Mouse (Mus musculus) neural tube, embryonic 12.5 days (tissue): ENCODE data around the gene Thbs1. TPM values are rescaled to one million over a fixed set of nuclear protein-coding genes. Genes with fewer than 3 reads are reported as not detected.

Source experiments
- ATAC-seq: fragments of 200-750 bp; cut with Nextera tagmentation; 2 replicates; pipeline ENCODE4 v1.8.0; 2017; ENCODE audit warnings: low read depth, mild to moderate bottlenecking, moderate TSS enrichment, moderate library complexity; ENCODE audit not compliant: low FRiP score
- H3K27ac ChIP-seq: fragments of 300-500 bp; sonication (generic); 2 replicates; pipeline ENCODE4 v1.5.1; 2016
- H3K27me3 ChIP-seq: fragments of 300-500 bp; sonication (generic); replicated peaks from 2 replicates; pipeline ENCODE4 v1.6.1; 2016; ENCODE audit warnings: mild to moderate bottlenecking
- H3K36me3 ChIP-seq: fragments of 300-500 bp; sonication (generic); 2 replicates; pipeline ENCODE4 v1.6.1; 2016; ENCODE audit warnings: mild to moderate bottlenecking
- H3K4me1 ChIP-seq: fragments of 300-500 bp; sonication (generic); 2 replicates; pipeline ENCODE4 v1.6.1; 2016
- H3K4me2 ChIP-seq: fragments of 300-500 bp; sonication (generic); replicated peaks from 2 replicates; pipeline ENCODE4 v1.6.1; 2016; ENCODE audit warnings: mild to moderate bottlenecking
- H3K4me3 ChIP-seq: fragments of 300-500 bp; sonication (generic); 2 replicates; pipeline ENCODE4 v1.5.1; 2016
- H3K9ac ChIP-seq: fragments of 300-500 bp; sonication (generic); 2 replicates; pipeline ENCODE4 v1.6.1; 2016; ENCODE audit warnings: mild to moderate bottlenecking
- H3K9me3 ChIP-seq: fragments of 300-500 bp; sonication (generic); 2 replicates; pipeline ENCODE4 v1.6.1; 2016; ENCODE audit warnings: mild to moderate bottlenecking
- WGBS: fragments of 180-500 bp; shearing (Covaris S2); methylation state at CpG from one replicate; pipeline ENCODE4 v1.1.7; 2016; 5-methylcytosine and 5-hydroxymethylcytosine counted together
- polyA plus RNA-seq: library from polyadenylated mRNA; unstranded; fragments of >200 nt; fragmentation: Nextera tagmentation; extraction: Ambion mirVana; gene quantifications from 2 replicates; pipeline ENCODE4 v1.2.1, GENCODE M21; 2016

Gene Thbs1
- polyA plus RNA-seq, 1 experiment from 2014 or later, result 15.8 TPM

DNA sequence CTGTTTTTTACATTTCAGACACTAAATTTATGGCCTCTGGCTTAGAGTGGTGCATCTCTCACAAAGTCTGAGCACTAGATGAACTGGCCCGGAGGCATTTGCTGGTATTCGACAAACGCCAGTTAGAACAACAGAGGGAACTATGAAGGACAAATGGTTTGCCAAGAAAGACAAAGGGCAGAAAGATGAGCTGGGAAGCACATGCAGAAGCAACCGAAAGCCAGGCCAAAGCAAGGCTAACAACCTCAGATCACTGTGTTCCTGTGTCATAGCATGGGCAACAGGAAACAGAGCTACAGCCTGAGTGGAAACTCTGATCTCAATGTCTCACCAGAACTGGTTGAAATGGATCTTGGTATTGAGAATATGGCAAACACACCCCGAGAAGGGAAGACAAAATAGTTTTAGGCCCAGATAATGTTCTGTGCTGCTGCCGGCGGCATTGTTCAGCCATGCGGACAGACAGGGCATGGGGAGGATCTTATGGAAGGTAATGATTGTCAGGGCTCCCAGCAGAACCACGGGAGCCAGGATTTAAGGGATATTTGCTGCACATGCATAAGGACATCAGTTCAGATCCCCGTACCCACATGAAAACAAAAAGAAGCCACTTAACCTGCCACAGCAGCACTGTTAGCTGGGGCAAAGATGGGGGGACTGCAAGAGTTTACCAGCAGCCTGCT is 24.5 kb upstream of the Thbs1 start:
- Histone ChIP-seq H3K4me3 (no peak overlapping the region), H3K9me3 (no peaks in the 10 kb centered on the region), H3K36me3 (no peaks in the 10 kb centered on the region), H3K4me2 (no peak overlapping the region), H3K4me1 (no peaks in the 10 kb centered on the region), H3K9ac (no peak overlapping the region), H3K27me3 (no peaks in the 10 kb centered on the region), H3K27ac (no peak overlapping the region)
- WGBS, result 74% methylated on average over 10 of the region's 10 CpGs
- ATAC-seq, result no peak

DNA sequence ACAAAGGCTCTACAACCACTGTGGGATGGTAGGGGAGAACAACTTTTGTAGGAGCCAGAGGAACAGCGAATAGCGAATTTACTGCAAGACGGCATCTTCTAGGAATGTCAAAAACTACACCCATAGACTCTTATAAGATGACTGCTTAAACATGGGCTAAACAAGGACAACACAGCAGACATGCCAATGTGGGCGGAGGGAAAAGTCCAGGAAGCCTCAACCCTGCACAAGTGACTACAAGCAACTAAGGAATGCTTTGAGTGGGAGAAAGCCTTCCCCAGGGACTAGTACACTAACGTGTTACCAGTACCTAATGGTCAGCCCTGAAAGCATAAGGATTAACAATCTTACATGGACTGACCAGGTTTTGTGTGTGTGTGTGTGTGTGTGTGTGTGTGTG is 20.4 kb upstream of the Thbs1 start:
- 90% methylated on average over 5 of the region's 5 CpGs for WGBS
- ATAC-seq, result no peak
- Histone ChIP-seq H3K9ac (no peak overlapping the region), H3K4me3 (no peak overlapping the region), H3K27ac (no peak overlapping the region), H3K36me3 (no peaks in the 10 kb centered on the region), H3K27me3 (no peaks in the 10 kb centered on the region), H3K9me3 (no peaks in the 10 kb centered on the region), H3K4me1 (no peaks in the 10 kb centered on the region), H3K4me2 (no peak overlapping the region)

DNA sequence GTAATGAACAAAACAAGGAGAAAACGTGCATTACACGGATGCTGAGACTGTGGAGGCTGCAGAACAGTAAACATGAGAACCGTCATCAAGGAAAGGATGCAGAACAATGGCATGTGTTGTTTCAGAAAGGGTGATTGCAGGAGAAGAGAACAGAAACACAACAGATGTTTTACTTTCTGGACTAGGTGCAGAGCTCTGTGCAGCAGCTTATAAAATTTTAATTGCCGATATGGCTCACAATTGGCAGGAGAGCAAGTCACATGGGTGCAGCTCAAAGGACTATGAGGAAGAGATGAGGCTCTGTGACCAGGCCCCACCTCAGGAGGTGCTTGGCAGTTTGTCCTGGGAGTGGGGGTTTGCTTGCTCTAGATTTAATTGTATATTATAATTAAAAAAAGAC is 12.6 kb upstream of the Thbs1 start:
- Histone ChIP-seq H3K4me1 (no peaks in the 10 kb centered on the region), H3K9ac (no peak overlapping the region), H3K4me2 (no peak overlapping the region), H3K36me3 (no peaks in the 10 kb centered on the region), H3K9me3 (no peaks in the 10 kb centered on the region), H3K27me3 (no peaks in the 10 kb centered on the region), H3K27ac (no peak overlapping the region), H3K4me3 (no peak overlapping the region)
- no peak for ATAC-seq
- 75% methylated on average over 4 of the region's 4 CpGs for WGBS

DNA sequence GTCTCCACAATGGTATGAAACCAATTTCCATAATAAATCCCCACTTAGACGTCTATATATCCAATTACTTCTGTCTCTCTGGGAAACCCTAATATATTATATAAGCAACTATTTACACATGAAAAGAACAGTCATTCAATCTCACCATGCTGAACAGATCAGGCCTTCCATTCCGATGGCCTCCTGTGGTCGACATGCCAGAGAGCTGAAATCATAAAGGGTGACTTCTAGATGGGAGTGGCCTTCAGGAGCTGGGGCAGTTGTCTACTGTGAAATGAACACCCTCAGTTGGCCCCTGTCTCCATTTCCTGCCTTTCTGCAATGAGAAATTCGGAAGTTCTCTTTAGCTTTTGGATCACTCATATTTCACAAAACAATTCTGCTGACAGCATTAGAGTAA is 9.5 kb upstream of the Thbs1 start:
- Histone ChIP-seq H3K4me2 (no peak overlapping the region), H3K36me3 (no peaks in the 10 kb centered on the region), H3K27me3 (no peaks in the 10 kb centered on the region), H3K27ac (no peak overlapping the region), H3K4me1 (no peaks in the 10 kb centered on the region), H3K9me3 (no peaks in the 10 kb centered on the region), H3K9ac (no peak overlapping the region), H3K4me3 (no peak overlapping the region)
- 50% methylated on average over 4 of the region's 4 CpGs for WGBS
- no peak for ATAC-seq

DNA sequence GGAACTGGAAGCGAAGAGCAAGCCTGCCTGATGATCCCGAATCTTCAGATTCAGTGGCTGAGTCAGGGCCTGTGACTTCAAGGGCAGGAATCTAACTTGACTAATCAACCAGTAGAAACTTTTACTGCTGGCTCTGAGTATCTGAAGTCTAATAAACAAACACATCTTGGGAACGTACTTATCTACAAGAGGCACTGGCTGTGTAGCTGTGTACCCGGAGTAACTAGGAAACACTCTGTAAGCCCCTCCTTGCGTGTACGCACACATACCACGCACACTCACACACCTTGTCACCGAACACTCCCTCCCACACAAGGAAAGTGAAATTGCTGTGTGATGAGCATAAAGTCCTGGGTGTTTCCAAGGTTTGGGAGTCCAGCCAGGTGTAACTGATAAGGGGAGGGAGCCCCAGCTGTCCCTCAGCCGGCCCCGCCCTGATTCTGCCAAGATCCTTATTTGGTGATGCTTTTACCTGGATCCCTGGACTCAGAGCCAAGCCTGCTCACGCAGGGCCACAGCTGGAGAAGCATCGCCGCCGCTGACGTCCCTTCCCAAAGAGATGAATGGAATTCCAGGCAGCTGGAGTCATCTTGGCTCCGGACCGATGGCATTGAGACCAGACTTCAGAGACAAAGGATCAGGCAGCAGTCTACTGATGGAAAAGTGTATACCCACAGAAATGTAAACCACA is 1.3 kb upstream of the Thbs1 start:
- Histone ChIP-seq H3K4me3 (0 out of 2 replicates have a peak overlapping the region, but pooled peaks have one; percentile 5), H3K36me3 (no peaks in the 10 kb centered on the region), H3K27me3 (peaks cover 22% of the 10 kb centered on the region), H3K9ac (no peak overlapping the region), H3K4me2 (peak overlapping the region; percentile 91), H3K4me1 (peaks cover 15% of the 10 kb centered on the region), H3K27ac (no peak overlapping the region), H3K9me3 (no peaks in the 10 kb centered on the region)
- WGBS, result 40% methylated on average over 17 of the region's 17 CpGs
- ATAC-seq, result peak; percentile 33; the same call in 1 of the 2 replicates

DNA sequence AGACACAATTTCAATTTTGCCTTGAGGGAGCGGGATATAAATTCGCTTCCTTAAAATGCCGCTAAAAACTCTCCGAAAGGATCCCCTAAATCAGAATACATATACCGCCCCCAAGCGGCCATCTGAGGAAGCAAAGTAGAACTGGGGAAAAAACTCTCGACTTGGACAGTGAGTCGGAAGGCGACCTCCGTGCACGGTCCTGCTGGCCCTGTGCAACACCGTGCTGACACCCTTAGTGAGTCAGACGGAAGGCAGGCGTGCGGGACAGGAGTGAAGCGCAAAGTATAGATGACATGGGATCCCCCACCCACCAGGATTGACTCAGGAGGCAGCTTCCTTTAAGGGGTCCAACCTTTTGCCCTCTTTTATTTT is 574 bp upstream of the Thbs1 start:
- Histone ChIP-seq H3K9ac (peak overlapping the region; percentile 53; the same call in 1 of the 2 replicates), H3K27ac (no peak overlapping the region), H3K9me3 (no peaks in the 10 kb centered on the region), H3K4me1 (peaks cover 15% of the 10 kb centered on the region), H3K4me2 (peak overlapping the region; percentile 91), H3K36me3 (no peaks in the 10 kb centered on the region), H3K27me3 (peaks cover 22% of the 10 kb centered on the region), H3K4me3 (peak overlapping the region; percentile 46)
- ATAC-seq, result peak; percentile 82
- WGBS, result under 1% methylated on average over 16 of the region's 16 CpGs

DNA sequence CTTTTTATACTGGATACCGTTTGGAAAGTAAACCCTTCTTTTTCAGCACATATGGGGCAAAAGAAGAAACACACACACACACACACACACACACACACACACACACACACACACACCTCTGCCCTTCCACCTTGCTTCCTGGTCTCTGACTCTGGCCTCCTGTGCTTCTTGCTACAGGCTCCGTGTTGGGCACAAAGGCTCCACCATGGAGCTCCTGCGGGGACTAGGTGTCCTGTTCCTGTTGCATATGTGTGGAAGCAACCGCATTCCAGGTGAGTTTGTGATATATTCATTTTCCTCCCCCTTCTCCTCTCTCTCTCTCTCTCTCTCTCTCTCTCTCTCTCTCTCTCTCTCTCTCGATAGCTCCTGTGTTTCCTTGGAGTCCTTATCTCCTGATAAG is 762 bp downstream of the Thbs1 start:
- Histone ChIP-seq H3K4me1 (peaks cover 15% of the 10 kb centered on the region), H3K9ac (no peak overlapping the region), H3K4me3 (peak overlapping the region; percentile 46), H3K27me3 (peaks cover 22% of the 10 kb centered on the region), H3K27ac (no peak overlapping the region), H3K4me2 (peak overlapping the region; percentile 91), H3K9me3 (no peaks in the 10 kb centered on the region), H3K36me3 (no peaks in the 10 kb centered on the region)
- WGBS, result 25% methylated on average over 5 of the region's 5 CpGs
- ATAC-seq, result no peak

DNA sequence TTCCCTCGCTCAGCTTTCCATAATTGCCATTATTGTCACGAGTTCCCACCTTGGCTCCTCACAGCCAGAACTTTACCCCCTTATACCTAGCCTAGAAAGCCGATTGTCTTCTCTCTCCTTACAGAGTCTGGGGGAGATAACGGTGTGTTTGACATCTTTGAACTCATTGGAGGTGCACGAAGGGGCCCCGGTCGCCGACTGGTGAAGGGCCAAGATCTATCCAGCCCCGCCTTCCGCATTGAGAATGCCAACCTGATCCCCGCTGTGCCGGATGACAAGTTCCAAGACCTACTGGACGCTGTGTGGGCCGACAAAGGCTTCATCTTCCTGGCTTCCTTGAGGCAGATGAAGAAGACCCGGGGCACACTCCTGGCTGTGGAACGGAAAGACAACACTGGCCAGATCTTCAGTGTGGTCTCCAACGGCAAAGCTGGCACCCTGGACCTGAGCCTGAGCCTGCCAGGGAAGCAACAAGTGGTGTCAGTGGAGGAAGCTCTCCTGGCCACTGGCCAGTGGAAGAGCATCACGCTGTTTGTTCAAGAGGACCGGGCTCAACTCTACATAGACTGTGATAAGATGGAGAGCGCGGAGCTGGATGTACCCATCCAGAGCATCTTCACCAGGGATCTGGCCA is 1.3 kb downstream of the Thbs1 start:
- Histone ChIP-seq H3K4me2 (peak overlapping the region; percentile 91), H3K4me1 (peaks cover 15% of the 10 kb centered on the region), H3K9me3 (no peaks in the 10 kb centered on the region), H3K36me3 (no peaks in the 10 kb centered on the region), H3K27me3 (peaks cover 22% of the 10 kb centered on the region), H3K27ac (no peak overlapping the region), H3K9ac (no peak overlapping the region), H3K4me3 (peak overlapping the region; percentile 9)
- ATAC-seq, result no peak
- 72% methylated on average over 21 of the region's 21 CpGs for WGBS

DNA sequence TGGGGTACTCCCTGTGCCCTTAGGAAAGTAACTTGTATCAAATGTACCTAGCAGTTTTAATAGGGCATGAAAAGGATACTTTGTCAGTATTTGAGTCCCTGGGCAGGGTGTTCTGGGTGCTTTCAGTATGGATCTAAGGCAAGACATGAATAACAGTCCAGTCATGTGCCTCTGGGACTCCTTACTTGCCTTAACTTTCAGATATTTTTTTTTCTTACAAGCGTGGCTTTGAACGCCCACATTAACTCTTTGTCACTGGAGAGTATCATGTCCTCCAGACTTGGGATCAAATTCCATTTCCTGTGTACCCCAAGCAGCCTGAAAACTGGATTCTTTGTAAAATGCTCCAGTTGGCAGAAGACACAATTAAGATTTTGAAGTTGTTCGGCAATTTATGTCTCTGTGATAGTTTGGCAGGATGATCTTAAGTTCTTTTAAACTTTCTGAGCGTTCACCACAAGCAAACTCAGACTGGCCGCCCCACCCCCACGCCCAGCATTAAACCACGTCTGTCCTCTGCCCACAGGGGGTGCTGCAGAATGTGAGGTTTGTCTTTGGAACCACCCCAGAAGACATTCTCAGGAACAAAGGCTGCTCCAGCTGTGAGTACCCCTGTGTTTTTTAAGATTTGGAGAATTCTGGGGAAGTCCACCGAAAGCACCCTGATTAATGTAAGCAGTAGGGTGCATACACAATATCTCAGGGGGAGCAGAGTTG is 2.3 kb downstream of the Thbs1 start:
- no peak overlapping the region for H3K4me3 ChIP-seq
- H3K36me3 ChIP-seq, result no peaks in the 10 kb centered on the region
- H3K27me3 ChIP-seq, result peaks cover 22% of the 10 kb centered on the region
- peak overlapping the region; percentile 27 for H3K4me2 ChIP-seq
- no peak overlapping the region for H3K9ac ChIP-seq
- H3K27ac ChIP-seq, result no peak overlapping the region
- H3K9me3 ChIP-seq, result no peaks in the 10 kb centered on the region
- H3K4me1 ChIP-seq, result peaks cover 15% of the 10 kb centered on the region
- 53% methylated on average over 8 of the region's 8 CpGs for WGBS
- ATAC-seq, result no peak

DNA sequence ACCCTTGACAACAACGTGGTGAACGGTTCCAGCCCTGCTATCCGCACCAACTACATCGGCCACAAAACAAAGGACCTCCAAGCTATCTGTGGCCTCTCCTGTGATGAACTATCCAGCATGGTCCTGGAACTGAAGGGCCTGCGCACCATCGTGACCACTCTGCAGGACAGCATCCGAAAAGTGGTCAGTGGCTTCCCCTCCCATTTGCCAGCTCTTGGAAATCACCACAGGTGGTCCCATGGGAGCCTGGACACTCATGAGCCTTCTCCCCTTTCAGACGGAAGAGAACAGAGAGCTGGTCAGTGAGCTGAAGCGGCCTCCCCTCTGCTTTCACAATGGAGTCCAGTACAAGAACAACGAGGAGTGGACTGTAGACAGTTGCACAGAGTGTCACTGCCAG is 3.0 kb downstream of the Thbs1 start:
- peak overlapping the region; percentile 27; the same call in 1 of the 2 replicates for H3K4me2 ChIP-seq
- H3K27me3 ChIP-seq, result peaks cover 22% of the 10 kb centered on the region
- peaks cover under 1% of the 10 kb centered on the region; the same call in 1 of the 2 replicates for H3K36me3 ChIP-seq
- no peak overlapping the region for H3K9ac ChIP-seq
- ATAC-seq, result no peak
- no peaks in the 10 kb centered on the region for H3K9me3 ChIP-seq
- H3K4me1 ChIP-seq, result peaks cover 15% of the 10 kb centered on the region
- H3K4me3 ChIP-seq, result no peak overlapping the region
- WGBS, result 76% methylated on average over 10 of the region's 10 CpGs
- H3K27ac ChIP-seq, result no peak overlapping the region

DNA sequence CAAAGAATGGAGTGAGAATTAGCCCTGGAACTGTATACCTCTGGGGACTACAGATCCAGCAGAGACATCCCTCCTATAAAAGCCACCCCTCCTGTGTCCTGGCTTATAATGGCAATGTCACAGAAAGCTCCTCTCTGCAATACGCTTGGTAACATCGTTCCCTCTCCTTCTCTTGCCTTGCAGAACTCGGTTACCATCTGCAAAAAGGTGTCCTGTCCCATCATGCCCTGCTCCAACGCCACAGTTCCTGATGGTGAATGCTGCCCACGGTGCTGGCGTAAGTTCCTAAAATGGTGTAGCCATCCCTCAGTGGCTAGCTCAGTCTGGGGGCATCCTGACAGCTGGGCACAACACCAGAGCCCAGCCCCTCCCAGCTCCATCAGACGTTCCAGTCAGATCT is 4.0 kb downstream of the Thbs1 start:
- Histone ChIP-seq H3K4me1 (peaks cover 10% of the 10 kb centered on the region), H3K9me3 (no peaks in the 10 kb centered on the region), H3K27ac (no peak overlapping the region), H3K4me3 (no peak overlapping the region), H3K27me3 (peaks cover 16% of the 10 kb centered on the region), H3K36me3 (peaks cover 4% of the 10 kb centered on the region; the same call in 1 of the 2 replicates), H3K4me2 (no peak overlapping the region), H3K9ac (no peak overlapping the region)
- WGBS, result 79% methylated on average over 7 of the region's 7 CpGs
- ATAC-seq, result no peak

DNA sequence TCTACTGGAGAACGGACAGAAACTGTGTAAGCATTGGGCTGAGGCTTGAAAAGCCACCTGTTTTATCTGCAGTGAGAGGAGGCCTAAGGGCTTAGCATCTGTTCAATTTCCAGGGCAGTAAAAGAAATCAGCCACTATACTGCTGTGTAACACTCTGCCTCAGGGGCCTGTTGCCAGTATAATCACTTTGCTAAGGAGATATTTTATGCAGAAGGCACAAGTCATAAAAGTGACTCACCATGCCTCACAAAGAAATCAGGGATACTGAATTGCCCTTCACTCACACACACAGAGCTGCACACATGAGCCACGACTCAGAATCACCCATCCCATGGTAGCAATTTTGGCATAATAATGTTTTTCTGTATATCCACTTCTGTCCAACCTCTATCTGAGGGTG is 4.5 kb downstream of the Thbs1 start:
- Histone ChIP-seq H3K4me3 (no peak overlapping the region), H3K9ac (no peak overlapping the region), H3K4me2 (no peak overlapping the region), H3K27ac (no peak overlapping the region), H3K4me1 (peaks cover 7% of the 10 kb centered on the region), H3K9me3 (no peaks in the 10 kb centered on the region), H3K36me3 (peaks cover 4% of the 10 kb centered on the region; the same call in 1 of the 2 replicates), H3K27me3 (peaks cover 16% of the 10 kb centered on the region)
- ATAC-seq, result peak; percentile 39
- 47% methylated on average over 2 of the region's 2 CpGs for WGBS
